Mouse (Mus musculus) testis, adult 2 months (tissue): ENCODE data around the gene 1700029H14Rik.

Experiments
- CTCF ChIP-seq: fragments of 200-500 bp; IDR thresholded peaks from 2 replicates; pipeline ENCODE4 v1.5.1; 2012; ENCODE audit warnings: low read depth, mild to moderate bottlenecking, inconsistent platforms, low read length, moderate library complexity; ENCODE audit not compliant: control insufficient read depth, insufficient read depth, insufficient replicate concordance
- POLR2A ChIP-seq: fragments of 200-500 bp; IDR thresholded peaks from 2 replicates; pipeline ENCODE4 v1.6.1; 2012; ENCODE audit warnings: low read depth, mild to moderate bottlenecking, inconsistent platforms, low read length, moderate library complexity; ENCODE audit not compliant: control insufficient read depth

GRCm38 (mm10) chr8:13529011-13529840 lies 33.0 kb downstream of the 1700029H14Rik start:
- TF ChIP-seq CTCF (no peak), POLR2A (no peak)
